Mouse (Mus musculus): ENCODE data around the gene Ptprd. TPM values are rescaled to one million over a fixed set of nuclear protein-coding genes. Genes with fewer than 3 reads are reported as not detected.

Ptprd gene
- polyA plus RNA-seq, 1 experiment, result 7.4 TPM

GRCm38 (mm10) chr4:78168447-78168846 lies 43.3 kb downstream of the Ptprd start:
- Histone ChIP-seq H3K4me3 (replicated peaks; ENCODE audit: control insufficient read depth, low read depth, low read length) (no peak overlapping the region), H3K4me1 (ENCODE audit: control insufficient read depth, insufficient read depth, low read length) (no peaks in the 10 kb centered on the region), H3K27ac (ENCODE audit: control insufficient read depth, insufficient read depth, low read depth, low read length, poor library complexity) (no peak overlapping the region)
- TF ChIP-seq POLR2A (IDR thresholded peaks at IDR 0.05; ENCODE audit: borderline replicate concordance, control insufficient read depth, low read depth, low read length), result no peak
- WGBS, result 73% methylated on average over 1 of the region's 1 CpGs

- no peak overlapping the region for H3K4me3 ChIP-seq (replicated peaks; ENCODE audit: control insufficient read depth, low read depth, low read length)
- TF ChIP-seq CTCF (IDR thresholded peaks at IDR 0.05; ENCODE audit: control insufficient read depth, insufficient read depth, low read length) (no peak), POLR2A (IDR thresholded peaks at IDR 0.05; ENCODE audit: borderline replicate concordance, control insufficient read depth, low read depth, low read length) (no peak)
- no peaks in the 10 kb centered on the region for H3K4me1 ChIP-seq (ENCODE audit: control insufficient read depth, insufficient read depth, low read length)
- H3K27ac ChIP-seq (ENCODE audit: control insufficient read depth, insufficient read depth, low read depth, low read length, poor library complexity), result no peak overlapping the region
- WGBS, result 74% methylated on average over 3 of the region's 3 CpGs
Observed at GRCm38 (mm10) chr4:78160451-78160850, 51.3 kb downstream of the Ptprd start.

GRCm38 (mm10) chr4:78150561-78150960 lies 61.2 kb downstream of the Ptprd start:
- H3K27ac ChIP-seq (ENCODE audit: control insufficient read depth, insufficient read depth, low read depth, low read length, poor library complexity), result no peak overlapping the region
- WGBS, result 14% methylated on average over 1 of the region's 1 CpGs
- no peak for TF ChIP-seq CTCF (IDR thresholded peaks at IDR 0.05; ENCODE audit: control insufficient read depth, insufficient read depth, low read length)
- TF ChIP-seq POLR2A (IDR thresholded peaks at IDR 0.05; ENCODE audit: borderline replicate concordance, control insufficient read depth, low read depth, low read length), result no peak
- no peak overlapping the region for H3K4me3 ChIP-seq (replicated peaks; ENCODE audit: control insufficient read depth, low read depth, low read length)
- no peaks in the 10 kb centered on the region for H3K4me1 ChIP-seq (ENCODE audit: control insufficient read depth, insufficient read depth, low read length)

- H3K4me3 ChIP-seq (replicated peaks; ENCODE audit: control insufficient read depth, low read depth, low read length), result no peak overlapping the region
- 76% methylated on average over 1 of the region's 1 CpGs for WGBS
- H3K4me1 ChIP-seq (ENCODE audit: control insufficient read depth, insufficient read depth, low read length), result no peaks in the 10 kb centered on the region
- TF ChIP-seq POLR2A (IDR thresholded peaks at IDR 0.05; ENCODE audit: borderline replicate concordance, control insufficient read depth, low read depth, low read length) (no peak), CTCF (IDR thresholded peaks at IDR 0.05; ENCODE audit: control insufficient read depth, insufficient read depth, low read length) (no peak)
- no peak overlapping the region for H3K27ac ChIP-seq (ENCODE audit: control insufficient read depth, insufficient read depth, low read depth, low read length, poor library complexity)
Observed at GRCm38 (mm10) chr4:78142767-78143148, 69.0 kb downstream of the Ptprd start.

GRCm38 (mm10) chr4:78142088-78142766 lies 69.5 kb downstream of the Ptprd start:
- Histone ChIP-seq H3K4me1 (ENCODE audit: control insufficient read depth, insufficient read depth, low read length) (no peaks in the 10 kb centered on the region), H3K27ac (ENCODE audit: control insufficient read depth, insufficient read depth, low read depth, low read length, poor library complexity) (no peak overlapping the region), H3K4me3 (replicated peaks; ENCODE audit: control insufficient read depth, low read depth, low read length) (no peak overlapping the region)
- WGBS, result 75% methylated on average over 3 of the region's 3 CpGs
- TF ChIP-seq CTCF (IDR thresholded peaks at IDR 0.05; ENCODE audit: control insufficient read depth, insufficient read depth, low read length), result no peak
- TF ChIP-seq POLR2A (IDR thresholded peaks at IDR 0.05; ENCODE audit: borderline replicate concordance, control insufficient read depth, low read depth, low read length), result no peak

GRCm38 (mm10) chr4:78110898-78111297 lies 100.9 kb downstream of the Ptprd start:
- no peak overlapping the region for H3K4me3 ChIP-seq (replicated peaks; ENCODE audit: control insufficient read depth, low read depth, low read length)
- H3K27ac ChIP-seq (ENCODE audit: control insufficient read depth, insufficient read depth, low read depth, low read length, poor library complexity), result no peak overlapping the region
- no peaks in the 10 kb centered on the region for H3K4me1 ChIP-seq (ENCODE audit: control insufficient read depth, insufficient read depth, low read length)
- TF ChIP-seq CTCF (IDR thresholded peaks at IDR 0.05; ENCODE audit: control insufficient read depth, insufficient read depth, low read length) (no peak), POLR2A (IDR thresholded peaks at IDR 0.05; ENCODE audit: borderline replicate concordance, control insufficient read depth, low read depth, low read length) (no peak)
- WGBS, result 30% methylated on average over 3 of the region's 3 CpGs

GRCm38 (mm10) chr4:78097526-78097925 lies 114.2 kb downstream of the Ptprd start:
- Histone ChIP-seq H3K4me1 (ENCODE audit: control insufficient read depth, insufficient read depth, low read length) (no peaks in the 10 kb centered on the region), H3K27ac (ENCODE audit: control insufficient read depth, insufficient read depth, low read depth, low read length, poor library complexity) (no peak overlapping the region), H3K4me3 (replicated peaks; ENCODE audit: control insufficient read depth, low read depth, low read length) (no peak overlapping the region)
- TF ChIP-seq POLR2A (IDR thresholded peaks at IDR 0.05; ENCODE audit: borderline replicate concordance, control insufficient read depth, low read depth, low read length) (no peak), CTCF (IDR thresholded peaks at IDR 0.05; ENCODE audit: control insufficient read depth, insufficient read depth, low read length) (no peak)

GRCm38 (mm10) chr4:78082744-78083143 lies 129.0 kb downstream of the Ptprd start:
- no peak for TF ChIP-seq POLR2A (IDR thresholded peaks at IDR 0.05; ENCODE audit: borderline replicate concordance, control insufficient read depth, low read depth, low read length)
- TF ChIP-seq CTCF (IDR thresholded peaks at IDR 0.05; ENCODE audit: control insufficient read depth, insufficient read depth, low read length), result no peak
- no peak overlapping the region for H3K27ac ChIP-seq (ENCODE audit: control insufficient read depth, insufficient read depth, low read depth, low read length, poor library complexity)
- H3K4me3 ChIP-seq (replicated peaks; ENCODE audit: control insufficient read depth, low read depth, low read length), result no peak overlapping the region
- H3K4me1 ChIP-seq (ENCODE audit: control insufficient read depth, insufficient read depth, low read length), result no peaks in the 10 kb centered on the region

GRCm38 (mm10) chr4:78077499-78077898 lies 134.3 kb downstream of the Ptprd start:
- Histone ChIP-seq H3K4me3 (replicated peaks; ENCODE audit: control insufficient read depth, low read depth, low read length) (no peak overlapping the region), H3K4me1 (ENCODE audit: control insufficient read depth, insufficient read depth, low read length) (no peaks in the 10 kb centered on the region), H3K27ac (ENCODE audit: control insufficient read depth, insufficient read depth, low read depth, low read length, poor library complexity) (no peak overlapping the region)
- TF ChIP-seq POLR2A (IDR thresholded peaks at IDR 0.05; ENCODE audit: borderline replicate concordance, control insufficient read depth, low read depth, low read length) (no peak), CTCF (IDR thresholded peaks at IDR 0.05; ENCODE audit: control insufficient read depth, insufficient read depth, low read length) (no peak)
